Mouse (Mus musculus): ENCODE data around the gene Meis1.

Meis1 gene

GRCm38 (mm10) chr11:18874278-18875000 lies 144.3 kb downstream of the Meis1 start:
- DNase-seq, result no peak

GRCm38 (mm10) chr11:18873451-18874277 lies 145.1 kb downstream of the Meis1 start:
- peak in 1 of 2 experiments; percentile 8 for DNase-seq

GRCm38 (mm10) chr11:18872793-18873192 lies 146.0 kb downstream of the Meis1 start:
- no peak for DNase-seq

- DNase-seq, result peak in 1 of 2 experiments; percentile 6
Observed at GRCm38 (mm10) chr11:18872118-18872751, 146.6 kb downstream of the Meis1 start.

- peak in 1 of 2 experiments; percentile 41 for DNase-seq
Observed at GRCm38 (mm10) chr11:18871170-18872081, 147.4 kb downstream of the Meis1 start.

GRCm38 (mm10) chr11:18870121-18870931 lies 148.5 kb downstream of the Meis1 start:
- DNase-seq, result peak in 1 of 2 experiments; percentile 6

GRCm38 (mm10) chr11:18869429-18869969 lies 149.3 kb downstream of the Meis1 start:
- DNase-seq, result no peak

GRCm38 (mm10) chr11:18867665-18868064 lies 151.1 kb downstream of the Meis1 start:
- no peak for DNase-seq

- DNase-seq, result no peak
Observed at GRCm38 (mm10) chr11:18866198-18866836, 152.5 kb downstream of the Meis1 start.

GRCm38 (mm10) chr11:18850772-18851171 lies 168.0 kb downstream of the Meis1 start:
- no peak for DNase-seq

GRCm38 (mm10) chr11:18847650-18848049 lies 171.1 kb downstream of the Meis1 start:
- no peak for DNase-seq

- no peak for DNase-seq
Observed at GRCm38 (mm10) chr11:18846472-18846871, 172.3 kb downstream of the Meis1 start.

GRCm38 (mm10) chr11:18845900-18846299 lies 172.9 kb downstream of the Meis1 start:
- DNase-seq, result no peak

- no peak for DNase-seq
Observed at GRCm38 (mm10) chr11:18845466-18845865, 173.3 kb downstream of the Meis1 start.

- DNase-seq, result no peak
Observed at GRCm38 (mm10) chr11:18830087-18830486, 188.7 kb downstream of the Meis1 start.
